9 mouse cellular contexts compared by ENCODE assay signal in genomic region chr15:102583708-102584383, GRCm38 (mm10). TPM values are rescaled to one million over a fixed set of nuclear protein-coding genes. Genes with fewer than 3 reads are reported as not detected.
DNase-seq lines count a peak whose midpoint lies in the region; ATAC-seq lines count a peak whose summit lies in the region.
"Had no signal": no experiment of that assay in that cellular context is flagged by ENCODE, and none has a peak within 500 bp of the region (broad histone marks: within the 10 kb centered on the region; RNA-seq: fewer than 3 reads in every experiment).

No protein-coding gene starts in this region.

- ATAC-seq in neural tube, embryonic 11.5 days (ENCODE audit: insufficient read depth, low FRiP score, low TSS enrichment) = no peak
- peak; percentile 68; the same call in 1 of the 2 replicates for ATAC-seq in hindbrain, embryonic 16.5 days
- ATAC-seq in midbrain, embryonic 11.5 days (ENCODE audit: low FRiP score) = no peak
- no peak for ATAC-seq in kidney, embryonic 14.5 days (ENCODE audit: low FRiP score, low TSS enrichment)
- ATAC-seq in erythroblast, adult 5-6 weeks (replicated peaks; ENCODE audit: low FRiP score, poor library complexity, severe bottlenecking) = no peak

- peaks cover 3% of the 10 kb centered on the region; the same call in 1 of the 2 replicates for H3K4me1 ChIP-seq in neural tube, embryonic 11.5 days (ENCODE audit: control insufficient read depth, insufficient read depth, low read length)
- peaks cover 13% of the 10 kb centered on the region for H3K4me1 ChIP-seq in hindbrain, embryonic 16.5 days (ENCODE audit: control insufficient read depth, insufficient read depth, low read depth, low read length)
- H3K4me1 ChIP-seq in midbrain, embryonic 11.5 days (ENCODE audit: control insufficient read depth, insufficient read depth, low read length) = peaks cover 10% of the 10 kb centered on the region; the same call in 1 of the 2 replicates
- H3K4me1 ChIP-seq in kidney, embryonic 14.5 days (ENCODE audit: control insufficient read depth, insufficient read depth, low read length) = no peaks in the 10 kb centered on the region

- H3K4me3 ChIP-seq in neural tube, embryonic 11.5 days (ENCODE audit: low read depth, low read length) = no peak overlapping the region
- H3K4me3 ChIP-seq in hindbrain, embryonic 16.5 days (ENCODE audit: low read length) = no peak overlapping the region
- no peak overlapping the region for H3K4me3 ChIP-seq in midbrain, embryonic 11.5 days (ENCODE audit: low read depth, low read length)
- H3K4me3 ChIP-seq in kidney, embryonic 14.5 days (ENCODE audit: low read length) = no peak overlapping the region

- 44% methylated on average over 8 of the region's 8 CpGs for WGBS in neural tube, embryonic 11.5 days
- WGBS in hindbrain, embryonic 16.5 days = 35% methylated on average over 8 of the region's 8 CpGs
- WGBS in midbrain, embryonic 11.5 days = 40% methylated on average over 8 of the region's 8 CpGs
- WGBS in kidney, embryonic 14.5 days = 70% methylated on average over 8 of the region's 8 CpGs

- no peaks in the 10 kb centered on the region for H3K27me3 ChIP-seq in neural tube, embryonic 11.5 days (ENCODE audit: control insufficient read depth, insufficient read depth, low read length)
- H3K27me3 ChIP-seq in hindbrain, embryonic 16.5 days (replicated peaks; ENCODE audit: control insufficient read depth, insufficient read depth, low read length) = no peaks in the 10 kb centered on the region
- H3K27me3 ChIP-seq in midbrain, embryonic 11.5 days (ENCODE audit: control insufficient read depth, insufficient read depth, low read length) = no peaks in the 10 kb centered on the region
- no peaks in the 10 kb centered on the region for H3K27me3 ChIP-seq in kidney, embryonic 14.5 days (ENCODE audit: control insufficient read depth, insufficient read depth, low read length)

- H3K9ac ChIP-seq in neural tube, embryonic 11.5 days (ENCODE audit: low read length) = no peak overlapping the region
- no peak overlapping the region for H3K9ac ChIP-seq in hindbrain, embryonic 16.5 days (ENCODE audit: low read depth, low read length)
- H3K9ac ChIP-seq in midbrain, embryonic 11.5 days (ENCODE audit: low read length) = no peak overlapping the region; the same call in 1 of the 2 replicates
- H3K9ac ChIP-seq in kidney, embryonic 14.5 days (ENCODE audit: low read depth, low read length) = no peak overlapping the region

- H3K9me3 ChIP-seq in neural tube, embryonic 11.5 days (ENCODE audit: control insufficient read depth, low read length) = no peaks in the 10 kb centered on the region
- no peaks in the 10 kb centered on the region for H3K9me3 ChIP-seq in hindbrain, embryonic 16.5 days (ENCODE audit: control insufficient read depth, low read length)
- no peaks in the 10 kb centered on the region for H3K9me3 ChIP-seq in midbrain, embryonic 11.5 days (ENCODE audit: control insufficient read depth, low read length)
- no peaks in the 10 kb centered on the region for H3K9me3 ChIP-seq in kidney, embryonic 14.5 days (ENCODE audit: control insufficient read depth, low read length)

- peak overlapping the region; percentile 60; the same call in 1 of the 2 replicates for H3K27ac ChIP-seq in neural tube, embryonic 11.5 days (ENCODE audit: low read depth, low read length)
- H3K27ac ChIP-seq in hindbrain, embryonic 16.5 days (ENCODE audit: low read depth, low read length) = peak overlapping the region; percentile 79
- H3K27ac ChIP-seq in midbrain, embryonic 11.5 days (ENCODE audit: low read depth, low read length) = peak overlapping the region; percentile 55; the same call in 1 of the 2 replicates
- no peak overlapping the region for H3K27ac ChIP-seq in kidney, embryonic 14.5 days (ENCODE audit: low read depth, low read length)

- DNase-seq in neural tube, embryonic 11.5 days (ENCODE audit: low spot score) = no peak
- no peak for DNase-seq in neural tube, embryonic 10.5 days (ENCODE audit: extremely low spot score, low spot score)
- DNase-seq in midbrain, embryonic 11.5 days (ENCODE audit: low spot score, missing footprints) = peak; percentile 86
- DNase-seq in spleen, postnatal 4 days (ENCODE audit: low spot score in 2 of 2) = no peak
- no peak for DNase-seq in heart, adult 18-20 months

- no peaks in the 10 kb centered on the region for H3K36me3 ChIP-seq in neural tube, embryonic 11.5 days (ENCODE audit: control insufficient read depth, insufficient read depth, low read length)
- H3K36me3 ChIP-seq in hindbrain, embryonic 16.5 days (ENCODE audit: control insufficient read depth, insufficient read depth, low read length) = no peaks in the 10 kb centered on the region
- no peaks in the 10 kb centered on the region for H3K36me3 ChIP-seq in midbrain, embryonic 11.5 days (ENCODE audit: control insufficient read depth, insufficient read depth, low read length)
- H3K36me3 ChIP-seq in kidney, embryonic 14.5 days (ENCODE audit: control insufficient read depth, insufficient read depth, low read length) = no peaks in the 10 kb centered on the region

- H3K4me2 ChIP-seq in neural tube, embryonic 11.5 days (ENCODE audit: low read depth) = no peak overlapping the region
- peak overlapping the region; percentile 18 for H3K4me2 ChIP-seq in hindbrain, embryonic 16.5 days (ENCODE audit: low read length)
- no peak overlapping the region for H3K4me2 ChIP-seq in midbrain, embryonic 11.5 days
- no peak overlapping the region for H3K4me2 ChIP-seq in kidney, embryonic 14.5 days (replicated peaks; ENCODE audit: low read depth, low read length)

RNA-seq across cellular contexts. Expression of gene Gm28047, which starts 41.0 kb away (rescaled TPM):
- polyA plus RNA-seq in neural tube, embryonic 11.5 days (2014; fragmentation: Nextera tagmentation; extraction: Ambion mirVana) = not detected in 2 replicates
- not detected in 2 replicates for polyA plus RNA-seq in hindbrain, embryonic 16.5 days (2015; fragmentation: Nextera tagmentation; extraction: Ambion mirVana)
- 0.08 TPM in 1 of 2 replicates, not detected in the other for polyA plus RNA-seq in midbrain, embryonic 11.5 days (2014; fragmentation: Nextera tagmentation; extraction: Ambion mirVana)
- 0.79 TPM in 1 of 2 replicates, not detected in the other for polyA plus RNA-seq in kidney, embryonic 14.5 days (2014; fragmentation: Nextera tagmentation; extraction: Ambion mirVana)
- not detected in 2 replicates for total RNA-seq in erythroblast, adult 5-6 weeks (2015; ENCODE audit: low replicate concordance)
- not detected in 2 replicates for total RNA-seq in erythroblast, adult 5-6 weeks (2017; ENCODE audit: low replicate concordance)
- 1 to 10 TPM in 1 of 2 experiments, not detected in 1; 2.5 TPM for total RNA-seq in heart, adult 18-20 months (2021)
- polyA plus RNA-seq: gonadal fat pad, adult 2 months had no signal

RNA-seq across cellular contexts. Expression of gene Atf7, which starts 41.4 kb away (rescaled TPM):
- polyA plus RNA-seq in neural tube, embryonic 11.5 days (2014; fragmentation: Nextera tagmentation; extraction: Ambion mirVana) = 14.2 and 18.4 TPM in 2 replicates
- polyA plus RNA-seq in hindbrain, embryonic 16.5 days (2015; fragmentation: Nextera tagmentation; extraction: Ambion mirVana) = 16.5 and 20.6 TPM in 2 replicates
- polyA plus RNA-seq in midbrain, embryonic 11.5 days (2014; fragmentation: Nextera tagmentation; extraction: Ambion mirVana) = 9.8 and 13.1 TPM in 2 replicates
- 30.5 and 36.8 TPM in 2 replicates for polyA plus RNA-seq in kidney, embryonic 14.5 days (2014; fragmentation: Nextera tagmentation; extraction: Ambion mirVana)
- total RNA-seq in erythroblast, adult 5-6 weeks (2015; ENCODE audit: low replicate concordance) = 43.9 and 44.4 TPM in 2 replicates
- 19.9 and 21.7 TPM in 2 replicates for total RNA-seq in erythroblast, adult 5-6 weeks (2017; ENCODE audit: low replicate concordance)
- total RNA-seq in heart, adult 18-20 months (2021) = 10 to 100 TPM; 41.2 to 44.9 TPM

RNA-seq across cellular contexts. Expression of gene Npff, which starts 59.1 kb away (rescaled TPM):
- 3.0 and 3.4 TPM in 2 replicates for polyA plus RNA-seq in neural tube, embryonic 11.5 days (2014; fragmentation: Nextera tagmentation; extraction: Ambion mirVana)
- 4.1 and 5.0 TPM in 2 replicates for polyA plus RNA-seq in hindbrain, embryonic 16.5 days (2015; fragmentation: Nextera tagmentation; extraction: Ambion mirVana)
- 0.98 and 1.9 TPM in 2 replicates for polyA plus RNA-seq in midbrain, embryonic 11.5 days (2014; fragmentation: Nextera tagmentation; extraction: Ambion mirVana)
- polyA plus RNA-seq in kidney, embryonic 14.5 days (2014; fragmentation: Nextera tagmentation; extraction: Ambion mirVana) = 2.7 and 3.5 TPM in 2 replicates
- total RNA-seq in erythroblast, adult 5-6 weeks (2015; ENCODE audit: low replicate concordance) = 4.6 TPM in 1 of 2 replicates, not detected in the other
- 5.9 TPM in 1 of 2 replicates, not detected in the other for total RNA-seq in erythroblast, adult 5-6 weeks (2017; ENCODE audit: low replicate concordance)
- under 1 TPM; 0.87 to 0.92 TPM for total RNA-seq in heart, adult 18-20 months (2021)
